Mouse (Mus musculus) bone marrow, adult 2 months (tissue): ENCODE data around the gene Erbin.

ENCODE experiments used
- CTCF ChIP-seq: fragments of 200-500 bp; IDR thresholded peaks from 2 replicates; pipeline ENCODE4 v1.5.1; 2011; ENCODE audit warnings: low read length, control low read depth; ENCODE audit not compliant: control insufficient read depth, insufficient read depth
- POLR2A ChIP-seq: fragments of 200-500 bp; IDR thresholded peaks from 2 replicates; pipeline ENCODE4 v1.6.1; 2011; ENCODE audit warnings: low read depth, mild to moderate bottlenecking, control low read depth, low read length, borderline replicate concordance; ENCODE audit not compliant: control insufficient read depth

DNA sequence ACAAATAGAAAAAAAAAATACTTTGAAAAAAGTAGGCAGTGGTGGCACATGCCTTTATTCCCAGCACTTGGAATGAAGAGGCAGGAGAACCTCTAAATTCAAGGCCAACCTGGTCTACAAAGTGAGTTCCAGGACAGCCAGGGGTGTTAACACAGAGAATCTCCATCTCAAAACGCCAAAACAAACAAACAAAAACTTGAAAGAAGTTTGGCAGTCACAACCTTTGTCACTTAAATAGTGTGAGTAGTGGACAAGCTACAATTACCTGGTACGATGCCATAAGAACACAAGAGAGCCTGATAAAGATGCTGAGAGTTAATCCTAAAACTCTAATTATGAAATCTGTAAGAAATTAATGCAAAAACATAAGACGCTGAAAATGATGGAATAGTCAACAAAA, 8.0 kb downstream of the Erbin start:
- TF ChIP-seq CTCF: no peak
- no peak for TF ChIP-seq POLR2A
